Mouse (Mus musculus): ENCODE measurements around the gene Ube2v1.
"Not testable (repeated sequence)": the region's sequence is repeated elsewhere in the genome, so short reads cannot be mapped to it uniquely, and the experiment has no call there.

Gene Ube2v1

GRCm38 (mm10) chr2:167622352-167622751, 9.5 kb downstream of the Ube2v1 start:
- DNase-seq (ENCODE audit: low read depth) = no peak

- DNase-seq (ENCODE audit: low read depth) = peak; percentile 57
Observed at GRCm38 (mm10) chr2:167621255-167622087, 10.4 kb downstream of the Ube2v1 start.

DNA sequence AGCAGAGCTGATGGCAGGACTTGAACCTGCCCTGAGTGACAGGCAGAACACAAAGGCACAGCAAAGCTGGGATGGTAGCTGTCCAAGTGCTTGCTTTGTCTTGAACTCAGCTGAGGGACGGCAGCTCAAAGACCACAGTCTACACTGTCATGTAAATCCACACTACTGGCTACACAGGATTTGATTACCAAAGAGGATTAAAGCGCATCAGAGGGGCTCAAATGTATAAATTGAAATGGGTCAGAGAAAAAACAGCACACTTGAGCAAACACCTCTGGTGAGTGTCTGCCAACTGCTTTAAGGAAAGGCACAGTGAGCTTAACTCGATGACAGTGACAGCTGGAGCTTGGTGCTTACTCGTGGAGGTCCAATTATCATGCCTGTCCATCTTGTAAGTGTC, 14.4 kb downstream of the Ube2v1 start:
- DNase-seq (ENCODE audit: low read depth) = no peak

- no peak for DNase-seq (ENCODE audit: low read depth)
Observed at GRCm38 (mm10) chr2:167617034-167617433, 14.9 kb downstream of the Ube2v1 start.

DNA sequence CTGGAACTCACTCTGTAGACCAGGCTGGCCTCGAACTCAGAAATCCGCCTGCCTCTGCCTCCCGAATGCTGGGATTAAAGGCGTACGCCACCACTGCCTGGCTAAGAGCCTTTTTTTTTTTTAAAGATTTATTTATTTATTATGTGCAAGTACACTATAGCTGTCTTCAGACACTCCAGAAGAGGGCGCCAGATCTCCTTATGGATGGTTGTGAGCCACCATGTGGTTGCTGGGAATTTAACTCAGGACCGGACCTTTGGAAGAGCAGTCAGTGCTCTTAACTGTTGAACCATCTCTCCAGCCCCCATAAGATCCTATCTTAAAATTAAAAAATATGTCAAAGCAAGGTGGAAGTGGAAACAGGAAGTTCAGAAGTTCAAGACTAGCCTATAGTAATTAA, 18.6 kb downstream of the Ube2v1 start:
- DNase-seq (ENCODE audit: low read depth) = not testable (repeated sequence)

GRCm38 (mm10) chr2:167612122-167612521, 19.8 kb downstream of the Ube2v1 start:
- DNase-seq (ENCODE audit: low read depth) = no peak

GRCm38 (mm10) chr2:167611287-167611686, 20.6 kb downstream of the Ube2v1 start:
- DNase-seq (ENCODE audit: low read depth) = no peak

DNA sequence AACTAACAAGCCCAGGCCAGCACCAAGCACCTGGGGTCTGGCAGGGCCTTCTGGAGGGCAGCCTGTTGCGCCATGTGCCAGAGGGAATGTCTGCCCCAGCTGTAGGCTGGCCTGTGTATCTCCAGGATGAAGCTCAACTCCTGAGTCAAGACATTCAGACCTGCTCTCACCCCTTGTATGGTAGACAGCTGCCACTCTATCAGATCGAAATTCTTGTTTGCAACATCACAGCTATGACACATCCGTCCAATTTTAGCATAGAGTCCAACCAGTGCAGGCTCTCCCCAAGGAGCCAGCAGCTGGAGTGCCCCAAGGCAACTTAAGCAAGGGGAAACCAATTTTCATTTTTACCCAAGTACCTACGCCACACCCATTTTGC, 25.2 kb downstream of the Ube2v1 start:
- DNase-seq (ENCODE audit: low read depth) = no peak

DNA sequence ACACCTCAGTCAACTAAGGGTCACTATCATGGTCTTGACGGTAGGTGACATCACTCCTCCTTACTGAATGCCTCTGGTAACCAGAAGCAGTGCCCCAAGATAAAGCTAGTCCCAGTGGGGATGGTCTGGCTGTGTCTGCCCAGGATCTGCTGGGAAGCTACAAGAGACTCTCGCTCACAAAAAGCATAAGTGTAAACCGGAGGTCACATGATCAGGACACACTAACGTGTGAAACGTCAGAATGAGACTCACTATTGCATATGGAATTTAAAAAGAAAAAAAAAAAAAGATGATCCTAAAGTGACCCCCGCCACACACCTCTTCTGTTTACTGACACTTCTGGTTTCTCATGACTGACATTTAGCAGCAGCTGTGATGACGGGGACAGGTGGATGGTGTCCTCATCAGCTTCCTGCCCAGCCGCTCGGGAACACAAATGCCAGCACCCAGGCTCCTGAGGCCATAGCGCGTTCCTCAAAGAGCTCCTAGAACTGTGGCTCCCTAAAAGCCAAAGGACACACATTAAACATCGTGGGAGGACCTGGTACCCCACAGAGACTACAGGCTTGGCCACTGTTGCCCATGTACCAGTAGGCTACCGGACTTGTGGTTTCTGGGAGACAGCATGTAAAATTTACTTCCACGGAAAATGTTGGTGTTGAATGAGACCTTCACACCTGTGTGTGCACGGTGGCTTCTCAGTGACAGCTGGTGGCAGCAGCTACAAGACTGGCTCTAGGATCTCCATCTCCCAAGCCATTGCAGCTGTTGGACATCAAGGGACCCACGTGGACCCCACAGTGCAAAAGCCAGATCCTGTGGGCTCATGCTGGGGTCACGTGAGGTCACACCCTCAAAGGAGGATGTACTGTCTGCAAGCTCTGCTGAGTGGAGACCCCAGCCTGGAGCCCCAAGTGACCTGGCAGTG, 25.8 kb downstream of the Ube2v1 start:
- no peak for DNase-seq (ENCODE audit: low read depth)

- peak; percentile 89 for DNase-seq (ENCODE audit: low read depth)
Observed at GRCm38 (mm10) chr2:167605178-167605794, 26.6 kb downstream of the Ube2v1 start.

- DNase-seq (ENCODE audit: low read depth) = no peak
Observed at GRCm38 (mm10) chr2:167602978-167603377, 28.9 kb downstream of the Ube2v1 start.

DNA sequence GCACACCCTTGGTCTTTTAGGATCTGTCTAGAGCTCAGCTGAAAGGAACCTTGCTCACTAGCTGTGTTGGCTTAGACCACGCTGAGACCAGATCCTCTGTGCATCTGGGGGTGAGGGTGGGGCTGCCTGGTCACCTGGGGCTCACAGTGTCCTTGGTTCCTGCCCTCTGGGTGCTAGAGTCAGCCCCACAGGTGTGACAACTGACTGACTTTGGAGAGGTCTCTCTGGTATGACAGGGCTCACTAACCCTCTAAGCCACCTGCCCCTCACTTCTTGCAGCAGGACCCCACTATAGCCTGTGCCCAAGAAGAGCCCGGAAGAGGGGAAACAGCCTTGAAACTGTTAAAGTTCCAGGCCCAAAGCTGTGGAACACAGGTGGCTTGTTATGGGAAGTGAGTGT, 29.5 kb downstream of the Ube2v1 start:
- DNase-seq (ENCODE audit: low read depth) = no peak

DNA sequence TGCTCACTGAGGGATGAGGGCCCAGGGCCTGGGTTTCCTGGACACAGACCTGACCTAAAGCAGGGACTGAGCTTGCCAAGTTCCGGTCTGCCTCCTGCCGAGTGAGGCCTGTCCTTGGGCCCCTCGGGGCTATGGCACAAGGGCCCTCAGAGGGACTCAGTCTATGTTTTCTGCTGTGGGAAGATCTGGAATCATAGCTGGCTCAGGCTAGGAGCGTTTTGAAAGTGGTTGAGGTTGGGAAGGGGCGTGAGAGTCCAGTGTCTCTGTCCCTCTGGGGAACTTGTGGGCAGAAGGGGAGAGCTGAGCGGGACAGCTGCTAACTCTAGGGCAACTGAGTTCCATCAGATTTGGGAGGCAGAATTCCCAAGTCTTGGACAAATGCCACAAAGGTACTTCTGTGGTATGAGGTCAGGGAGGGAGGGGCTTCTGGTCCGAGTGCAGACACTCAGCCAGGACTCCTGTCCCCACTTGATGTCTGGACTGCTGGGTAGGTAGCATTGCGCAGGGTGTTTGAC, 31.4 kb downstream of the Ube2v1 start:
- no peak for DNase-seq (ENCODE audit: low read depth)

GRCm38 (mm10) chr2:167599917-167600316, 32.0 kb downstream of the Ube2v1 start:
- no peak for DNase-seq (ENCODE audit: low read depth)

- DNase-seq (ENCODE audit: low read depth) = no peak
Observed at GRCm38 (mm10) chr2:167599195-167599594, 32.7 kb downstream of the Ube2v1 start.

GRCm38 (mm10) chr2:167597492-167598186, 34.3 kb downstream of the Ube2v1 start:
- no peak for DNase-seq (ENCODE audit: low read depth)

DNA sequence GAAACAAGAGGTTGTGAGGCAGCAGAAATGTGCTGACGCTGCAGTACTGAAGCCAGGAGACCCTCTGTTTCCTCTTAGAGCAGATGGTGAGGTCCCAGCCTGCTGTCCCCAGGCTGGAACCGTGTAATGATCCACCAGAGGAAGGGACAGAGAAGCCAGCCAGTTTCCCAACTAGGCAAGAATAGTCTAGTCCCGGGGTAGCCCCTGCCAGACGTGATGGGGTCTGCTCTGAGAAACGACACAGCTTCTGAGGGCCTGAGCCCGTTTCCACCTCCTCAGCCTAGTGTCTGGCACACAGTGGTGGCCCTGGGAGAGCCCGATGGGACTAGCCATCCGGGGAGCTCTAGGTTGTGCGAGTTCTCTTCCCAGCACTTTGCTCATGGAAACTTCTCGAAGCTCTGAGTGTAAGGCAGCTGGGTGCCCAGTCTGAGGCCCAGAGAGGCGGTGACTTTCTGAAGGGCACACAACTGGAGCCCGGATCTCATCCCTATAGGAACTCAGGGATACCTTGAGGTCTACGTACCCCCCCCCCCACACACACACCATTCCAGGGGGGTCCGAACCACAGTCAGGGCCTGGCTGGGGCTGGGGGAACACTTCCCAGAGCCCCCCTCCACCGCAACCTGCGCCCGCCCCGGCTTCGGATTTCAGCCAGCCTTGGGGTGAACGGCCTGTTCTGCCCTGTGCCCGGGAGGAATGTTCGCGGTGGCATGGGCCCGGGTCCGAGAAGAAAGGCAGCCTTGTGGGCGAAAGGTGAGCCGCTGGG, 35.0 kb downstream of the Ube2v1 start:
- DNase-seq (ENCODE audit: low read depth) = no peak

DNA sequence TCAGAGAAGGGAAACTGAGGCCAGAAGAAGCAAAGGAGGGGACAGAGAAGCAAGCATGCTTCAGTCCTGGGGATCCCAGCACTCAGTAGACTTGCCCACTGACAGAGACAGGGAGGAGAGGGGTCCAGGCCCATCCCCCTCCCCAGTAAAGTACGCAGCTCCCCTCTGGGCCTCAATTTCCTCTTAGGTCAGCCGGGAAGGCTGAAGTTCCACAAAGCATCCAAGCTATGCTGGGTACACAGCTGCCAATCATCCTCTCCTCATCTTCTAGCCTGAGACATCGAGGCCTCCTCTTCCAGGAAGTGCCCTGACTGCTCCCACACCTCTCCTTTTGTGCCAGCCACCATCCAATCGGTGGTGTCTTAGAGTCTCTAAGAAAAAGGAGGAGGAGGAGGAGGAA, 35.6 kb downstream of the Ube2v1 start:
- no peak for DNase-seq (ENCODE audit: low read depth)

- no peak for DNase-seq (ENCODE audit: low read depth)
Observed at GRCm38 (mm10) chr2:167595761-167596171, 36.1 kb downstream of the Ube2v1 start.

DNA sequence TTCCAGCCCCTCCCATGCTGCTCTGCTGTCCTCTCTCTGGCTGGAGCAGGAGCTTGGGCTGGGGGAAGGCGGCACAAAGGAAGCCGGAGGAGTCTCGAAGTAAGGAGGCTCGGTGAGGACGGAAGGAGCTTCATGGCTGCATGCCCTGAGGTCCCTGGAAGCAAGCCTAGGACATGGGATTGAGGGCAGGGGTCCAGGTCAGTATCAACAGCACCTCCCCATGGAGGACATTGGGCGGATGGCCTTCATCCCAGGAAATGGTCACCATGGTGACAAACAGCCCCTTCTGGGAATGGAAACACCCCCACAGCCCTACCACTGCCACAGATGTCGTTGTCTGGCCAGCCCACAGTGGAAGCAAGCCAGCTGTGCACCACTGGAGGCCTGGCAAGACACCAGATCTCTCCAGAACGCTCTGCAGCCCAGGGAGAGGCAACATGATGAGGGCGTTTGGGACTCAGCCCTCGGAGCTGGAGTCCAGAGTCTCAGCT, 37.4 kb downstream of the Ube2v1 start:
- DNase-seq (ENCODE audit: low read depth) = no peak

Measured in naive thymus-derived CD4-positive, alpha-beta T cell, adult 2 months (primary cell).